Mouse (Mus musculus): ENCODE measurements around the gene Mindy2.

Gene Mindy2

GRCm38 (mm10) chr9:70666811-70667210 is 9.8 kb upstream of the Mindy2 start:
- no peak for DNase-seq

DNA sequence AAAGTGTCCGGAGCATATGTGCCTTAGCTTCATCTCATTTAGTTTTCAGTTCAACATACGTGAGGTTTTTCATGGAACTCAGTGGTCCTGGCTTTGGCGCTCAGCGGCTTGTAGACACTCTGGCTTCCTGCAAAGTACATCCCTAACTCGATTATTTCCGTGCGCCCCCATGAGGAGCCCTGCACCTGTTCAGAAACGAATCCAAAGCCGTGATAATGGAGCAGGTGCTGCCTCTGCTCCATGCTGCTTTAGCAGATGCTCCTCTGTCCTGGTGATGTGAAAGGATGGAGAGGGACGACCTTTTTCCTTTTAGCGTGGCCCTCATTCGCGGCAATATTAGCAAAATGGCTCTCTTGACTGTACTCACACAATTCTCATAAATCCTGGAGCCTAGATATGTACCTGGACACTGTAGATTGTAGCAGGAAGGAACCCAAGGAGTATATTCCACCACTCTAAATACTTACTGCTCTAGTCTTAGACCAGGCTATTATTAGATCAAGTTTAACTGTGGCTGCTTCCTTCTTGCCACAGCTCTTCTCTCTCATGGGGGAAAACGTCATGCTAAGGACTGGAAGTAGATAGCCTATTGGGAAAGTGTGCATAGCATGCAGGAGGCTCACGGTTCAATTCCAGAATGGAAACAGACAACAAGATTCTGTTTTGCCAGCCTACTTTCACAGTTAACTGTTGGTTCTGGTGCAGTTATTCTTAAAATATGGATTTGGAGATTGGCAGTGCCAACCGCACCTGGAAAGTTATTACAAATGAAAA is 8.6 kb upstream of the Mindy2 start:
- DNase-seq: no peak

GRCm38 (mm10) chr9:70664847-70665246 is 7.9 kb upstream of the Mindy2 start:
- no peak for DNase-seq

DNA sequence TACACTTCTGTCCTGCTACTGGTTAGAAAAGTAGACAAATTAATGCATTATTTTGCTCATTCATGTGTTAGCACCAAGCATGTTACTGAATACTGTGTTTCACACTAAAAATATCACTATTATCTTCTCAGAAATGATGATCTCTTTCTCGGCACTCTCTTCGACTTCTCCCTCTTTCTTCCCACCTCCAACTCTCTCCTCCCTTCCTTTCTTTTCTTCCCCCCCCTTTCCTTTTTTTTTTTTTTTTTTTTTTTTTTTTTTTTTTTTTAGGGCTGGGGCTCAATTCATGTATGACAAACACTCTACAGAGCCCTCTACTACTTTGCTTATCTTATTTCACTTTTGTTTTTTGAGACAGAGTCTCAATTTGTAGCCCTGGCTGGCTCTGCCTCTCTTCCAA is 1.3 kb upstream of the Mindy2 start:
- DNase-seq: no peak

- peak; percentile 83 for DNase-seq
Observed at GRCm38 (mm10) chr9:70656130-70657007, 605 bp downstream of the Mindy2 start, which contains the start of gene Gm10642. Gene Gm10642 (plus strand): TSS chr9:70656251.

- no peak for DNase-seq
Observed at GRCm38 (mm10) chr9:70655764-70656129, 1.2 kb downstream of the Mindy2 start.

DNA sequence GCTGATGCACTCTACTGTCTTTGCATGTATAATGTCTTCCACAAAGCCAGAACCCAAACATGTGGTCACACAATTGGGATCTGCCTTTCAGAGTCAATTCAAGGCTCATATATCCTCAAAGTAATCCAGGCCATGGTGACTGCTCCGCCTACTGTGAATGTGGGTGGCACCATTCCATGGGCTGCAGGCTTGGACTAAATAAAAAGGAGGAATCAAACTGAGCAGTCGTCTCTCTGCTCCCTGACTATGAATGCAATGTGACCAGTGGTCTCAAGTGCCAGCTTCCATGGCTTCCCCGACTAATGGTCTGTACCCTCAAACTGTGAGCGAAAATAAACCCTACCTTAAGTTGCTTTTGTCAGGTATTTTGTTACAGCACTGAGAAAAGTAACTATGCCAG is 2.5 kb downstream of the Mindy2 start:
- DNase-seq: no peak

- DNase-seq: no peak
Observed at GRCm38 (mm10) chr9:70653875-70654274, 3.1 kb downstream of the Mindy2 start.

- DNase-seq: no peak
Observed at GRCm38 (mm10) chr9:70652221-70652620, 4.8 kb downstream of the Mindy2 start.

- no peak for DNase-seq
Observed at GRCm38 (mm10) chr9:70650994-70651393, 6.0 kb downstream of the Mindy2 start.

DNA sequence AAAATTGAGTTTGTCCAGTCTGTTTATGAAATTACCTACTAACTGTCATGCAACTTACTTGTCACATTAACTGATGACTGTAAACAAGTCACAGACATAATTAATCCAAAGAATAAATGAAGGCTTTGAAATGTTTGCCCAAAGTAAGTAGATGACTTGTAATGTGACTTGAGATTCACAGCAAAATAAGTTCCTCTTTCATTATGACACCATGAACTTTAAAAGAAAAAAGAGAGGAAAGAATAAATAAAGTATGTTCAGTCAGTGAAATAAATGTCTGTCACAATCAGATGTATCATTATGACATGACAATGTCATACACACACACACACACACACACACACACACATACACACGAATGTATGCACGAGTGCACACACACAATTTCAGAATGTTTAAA is 6.7 kb downstream of the Mindy2 start:
- DNase-seq: no peak

DNA sequence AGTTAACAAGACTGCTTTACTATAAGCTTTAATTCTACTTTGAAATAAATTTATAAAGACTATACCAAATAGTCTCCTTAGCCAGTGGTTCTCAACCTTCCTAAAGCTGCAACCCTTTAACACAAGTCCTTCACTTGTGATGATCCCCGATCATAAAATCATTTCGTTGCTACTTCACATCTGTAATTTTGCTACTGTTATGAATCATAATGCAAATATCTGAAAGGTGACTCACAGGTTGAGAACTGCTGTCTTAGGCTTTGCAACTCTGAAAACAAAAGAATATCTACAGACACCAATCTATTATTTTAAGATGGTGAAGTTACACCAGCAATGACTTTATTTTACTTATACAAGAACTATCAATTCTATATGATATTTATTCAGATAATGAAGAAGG is 20.2 kb downstream of the Mindy2 start:
- DNase-seq: no peak

DNA sequence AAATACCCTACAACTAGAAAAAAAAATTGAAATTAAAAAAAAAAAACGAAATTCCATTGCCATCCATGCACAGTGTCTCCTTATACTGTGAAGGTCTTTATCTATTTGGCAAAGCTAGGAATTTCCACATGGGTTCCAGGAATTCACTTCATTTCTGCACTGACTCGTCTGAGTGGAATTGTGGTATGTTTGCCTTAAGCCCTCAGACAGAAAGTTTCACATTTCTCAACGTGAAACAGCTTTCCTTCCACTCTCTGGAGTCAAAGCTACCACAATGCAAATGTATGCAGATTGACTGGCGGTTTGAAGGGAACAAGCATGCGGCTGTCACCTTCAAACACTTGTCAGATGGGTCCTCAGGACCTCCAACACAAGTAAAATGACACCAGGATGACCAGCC is 25.3 kb downstream of the Mindy2 start:
- no peak for DNase-seq

GRCm38 (mm10) chr9:70629711-70630110 is 27.3 kb downstream of the Mindy2 start:
- DNase-seq: no peak

- no peak for DNase-seq
Observed at GRCm38 (mm10) chr9:70611026-70611673, 45.8 kb downstream of the Mindy2 start.

DNA sequence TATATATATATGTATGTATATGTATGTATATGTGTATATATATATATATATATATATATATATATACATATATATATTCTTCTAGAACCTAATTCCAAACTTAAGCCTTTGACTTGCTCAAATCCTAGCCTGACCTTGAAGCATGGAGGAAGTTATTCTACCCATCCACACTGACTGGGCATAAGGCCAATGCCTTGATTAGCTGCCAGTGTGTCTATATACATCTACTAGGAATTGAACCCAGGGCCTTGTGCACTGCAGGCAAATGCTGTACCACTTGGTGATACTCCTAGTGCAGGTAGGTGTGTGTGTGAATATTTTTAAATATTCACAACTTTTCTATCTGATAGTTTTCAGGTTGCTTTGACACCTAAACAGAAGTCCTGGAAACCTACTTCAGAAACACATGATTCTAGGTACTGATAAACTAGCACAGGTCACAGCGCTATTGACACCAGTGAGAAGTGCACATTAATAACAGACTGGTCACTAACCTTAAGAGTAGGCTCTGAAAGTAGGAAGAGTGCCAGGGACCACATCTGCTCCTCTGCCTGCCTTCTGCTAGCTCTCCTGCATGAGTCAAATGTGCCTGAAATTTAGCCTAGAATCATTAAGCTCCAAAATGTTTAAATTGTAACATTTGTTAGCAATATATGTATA is 54.7 kb downstream of the Mindy2 start:
- no peak for DNase-seq

DNA sequence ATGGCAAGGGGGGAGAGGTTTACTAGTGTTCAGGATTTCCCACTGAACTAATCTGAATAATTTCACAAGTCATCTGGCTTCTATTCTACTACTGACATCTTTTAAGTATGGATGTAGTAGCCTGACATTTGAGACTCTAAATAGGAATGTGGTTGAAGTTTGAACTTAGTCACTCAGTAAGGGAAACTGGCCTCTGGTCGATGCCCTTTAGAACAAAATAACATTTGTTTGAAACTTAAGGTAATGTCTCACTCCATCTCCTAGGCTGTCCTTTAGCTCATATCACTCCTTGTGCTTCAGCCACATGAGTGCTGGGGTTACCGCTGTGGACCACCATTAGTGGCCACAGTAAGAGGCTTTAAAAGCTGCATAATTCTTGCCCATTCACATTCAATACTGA is 58.7 kb downstream of the Mindy2 start:
- no peak for DNase-seq

- DNase-seq: no peak
Observed at GRCm38 (mm10) chr9:70591486-70591885, 65.5 kb downstream of the Mindy2 start.

DNA sequence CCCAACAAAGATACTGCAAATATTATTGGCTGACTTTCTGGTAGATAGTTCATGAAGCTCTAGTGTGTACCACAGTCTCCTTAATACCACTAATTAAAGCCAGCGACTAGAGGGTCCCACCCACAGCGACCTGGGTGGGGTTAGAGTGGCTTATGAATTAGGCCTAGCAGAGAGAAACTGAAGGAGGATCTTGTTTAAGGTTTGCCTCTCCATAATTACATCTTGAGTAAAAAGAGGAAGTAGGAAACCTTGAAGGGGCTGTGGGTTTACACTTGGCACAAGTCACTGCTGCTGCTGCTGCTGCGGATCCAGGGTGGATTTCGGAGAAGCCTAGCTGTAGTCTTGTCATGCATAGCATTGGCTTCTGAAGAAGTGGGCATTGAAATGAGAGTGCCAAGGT is 66.2 kb downstream of the Mindy2 start:
- DNase-seq: no peak

GRCm38 (mm10) chr9:70587171-70587570 is 69.8 kb downstream of the Mindy2 start:
- no peak for DNase-seq

DNA sequence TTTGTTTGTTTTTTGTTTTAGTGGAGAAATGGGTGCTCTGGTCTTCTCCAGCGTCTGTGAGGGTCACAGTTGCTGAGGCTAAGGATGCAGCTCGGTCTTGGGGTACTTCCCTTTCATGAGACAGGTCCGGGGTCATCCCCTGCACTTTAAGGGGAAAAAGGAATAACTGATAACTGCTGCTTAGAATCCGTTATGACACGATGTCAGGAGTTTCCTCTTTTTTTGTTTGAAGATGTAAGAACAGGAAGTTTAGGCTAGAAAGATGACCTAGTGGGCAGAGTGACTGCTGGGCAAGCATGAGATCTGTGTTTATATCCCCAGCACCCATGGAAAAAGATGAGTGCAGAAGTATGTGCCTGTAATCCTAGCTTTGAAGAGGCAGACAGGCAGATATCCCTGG is 71.8 kb downstream of the Mindy2 start:
- no peak for DNase-seq

DNA sequence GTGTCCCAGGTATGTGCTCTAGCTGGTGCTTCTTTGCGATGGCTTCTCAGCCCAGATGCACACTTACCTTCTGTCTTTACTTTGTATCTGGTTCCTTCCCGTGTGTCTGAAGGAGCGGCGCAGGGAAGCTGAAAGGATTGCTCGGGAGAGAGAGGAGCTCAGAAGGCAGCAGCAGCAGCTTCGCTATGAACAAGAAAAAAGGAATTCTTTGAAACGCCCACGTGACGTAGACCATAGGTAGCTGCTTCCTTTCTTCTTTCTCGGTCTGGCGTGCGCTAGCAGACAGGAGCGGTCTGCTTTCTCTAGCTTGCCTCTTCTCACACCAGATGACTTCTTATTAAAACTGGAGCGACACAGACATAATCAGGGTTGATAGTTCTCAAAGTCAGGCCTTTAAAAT is 72.3 kb downstream of the Mindy2 start:
- DNase-seq: peak; percentile 40

GRCm38 (mm10) chr9:70580956-70581355 is 76.0 kb downstream of the Mindy2 start:
- no peak for DNase-seq
